Mouse (Mus musculus) liver, adult 2 months (tissue): ENCODE results near the gene Ppcdc.

Source experiments
- CTCF ChIP-seq: fragments of 200-500 bp; IDR thresholded peaks from 2 replicates; pipeline ENCODE4 v1.5.1; 2011; ENCODE audit warnings: low read depth, low read length, control low read depth
- POLR2A ChIP-seq: fragments of 200-500 bp; IDR thresholded peaks from 2 replicates; pipeline ENCODE4 v1.6.1; 2011; ENCODE audit warnings: low read length, control low read depth; ENCODE audit not compliant: insufficient read depth; ENCODE audit errors: extremely low read depth

GRCm38 (mm10) chr9:57462866-57463265 is 22.9 kb upstream of the Ppcdc start:
- TF ChIP-seq CTCF = no peak
- TF ChIP-seq POLR2A = no peak
